Mouse (Mus musculus): Measurements from ENCODE around the gene Ptrh2. TPM values are rescaled to one million over a fixed set of nuclear protein-coding genes. Genes with fewer than 3 reads are reported as not detected.

Ptrh2 gene
- 1 to 10 TPM; 5.9 to 7.0 (median 6.3) TPM for total RNA-seq (2022)

DNA sequence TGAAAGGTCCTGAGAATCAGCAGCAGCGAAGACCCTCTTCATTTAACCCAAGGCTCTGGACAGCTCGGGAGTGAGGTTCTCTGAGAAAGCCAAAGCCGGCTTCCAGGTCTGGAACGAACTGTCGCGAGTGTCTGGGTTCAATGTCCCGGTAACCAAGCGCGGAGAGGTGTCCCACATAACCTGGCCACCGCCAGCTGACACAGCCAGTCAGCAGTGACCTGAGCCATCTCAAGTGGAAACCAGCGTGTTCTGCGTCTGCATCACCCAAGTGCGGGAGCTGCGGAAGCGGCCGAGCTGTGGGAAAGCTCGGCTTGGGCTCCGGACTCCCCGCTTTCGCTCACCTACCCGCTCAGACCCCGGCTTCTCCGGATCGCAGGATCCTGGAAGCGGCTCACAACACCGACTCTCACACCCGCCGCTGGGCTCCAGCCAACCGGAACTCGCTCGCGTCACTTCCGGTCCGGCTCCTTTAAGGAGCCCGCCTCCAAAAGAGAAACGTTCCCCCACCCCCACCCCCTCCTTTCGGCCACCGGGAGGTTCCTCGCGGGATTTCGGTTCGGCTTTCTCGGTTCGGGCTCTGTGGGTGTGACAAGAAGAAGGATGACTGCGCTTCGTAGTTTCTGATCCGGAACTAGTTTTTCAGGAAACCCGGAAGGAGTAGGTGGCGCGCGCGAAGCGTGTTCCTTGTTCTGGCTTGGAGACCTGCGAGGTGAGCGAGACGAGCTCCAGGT, at the start of gene Ptrh2, which contains the start of gene Vmp1:
Gene Ptrh2, plus strand, starts transcription at position 591 of the 731 bp plus-strand sequence.
Gene Vmp1, minus strand, starts transcription at position 442 of the 731 bp plus-strand sequence.
- DNase-seq (ENCODE audit: low spot score in 2 of 2), result peak; percentile 89 to 92

DNA sequence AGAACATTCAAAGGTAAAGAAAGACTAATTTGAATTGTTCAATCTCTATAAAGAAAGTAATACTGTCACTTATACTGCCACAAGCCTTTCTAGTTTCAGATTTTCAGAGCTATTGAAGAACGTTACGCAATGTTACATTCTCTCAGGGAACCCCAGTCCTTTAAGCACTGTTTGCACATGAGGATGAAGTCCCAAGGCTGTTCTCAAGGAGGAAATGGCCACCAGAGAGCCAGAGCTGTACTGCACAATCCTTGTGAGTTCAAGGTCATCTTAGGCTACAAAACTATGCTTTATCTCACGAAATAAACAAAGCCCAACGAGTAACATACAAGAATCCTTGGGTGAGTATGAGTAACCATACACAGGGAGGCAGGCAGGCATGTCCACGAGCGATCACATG, 49.4 kb upstream of the Ptrh2 start:
- DNase-seq (ENCODE audit: low spot score in 2 of 2), result no peak

DNA sequence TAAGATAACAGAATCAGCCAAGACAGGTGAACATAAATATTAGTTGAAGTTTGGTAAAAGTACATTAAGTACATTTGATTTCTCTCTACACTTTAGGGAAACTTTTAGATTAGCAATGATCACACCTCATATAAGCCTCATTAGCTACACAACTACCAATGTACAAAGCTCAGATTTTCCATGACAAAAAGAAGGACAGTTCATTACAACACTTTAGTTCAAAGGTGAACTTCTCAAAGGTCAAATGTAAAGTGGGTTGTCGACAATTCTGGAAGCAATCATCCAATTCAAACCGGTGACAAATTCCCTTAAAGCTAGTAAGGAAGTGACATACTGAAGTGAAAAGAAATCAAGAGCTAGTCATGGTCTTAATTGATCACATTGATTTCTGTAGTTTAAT, 46.1 kb upstream of the Ptrh2 start:
- DNase-seq (ENCODE audit: low spot score in 2 of 2), result no peak

DNA sequence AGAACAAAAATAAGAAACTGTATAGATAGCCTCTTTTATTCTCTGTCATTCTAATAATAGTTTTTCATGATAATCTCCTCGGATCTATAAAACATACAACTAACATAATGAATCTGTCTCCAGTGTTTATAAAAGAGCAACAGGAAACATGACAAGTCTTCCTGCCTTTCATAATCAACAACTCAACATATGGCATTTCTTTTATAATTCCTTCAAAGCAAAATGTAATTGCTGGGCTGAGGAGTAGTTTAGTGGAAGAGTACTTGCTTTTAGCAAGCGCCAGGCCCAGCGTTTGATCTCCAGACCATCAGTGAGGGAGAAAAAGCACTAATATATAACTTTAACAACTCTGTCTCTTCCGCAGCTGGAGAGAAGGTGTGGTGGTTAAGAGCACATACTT, 42.1 kb upstream of the Ptrh2 start:
- no peak for DNase-seq (ENCODE audit: low spot score in 2 of 2)

DNA sequence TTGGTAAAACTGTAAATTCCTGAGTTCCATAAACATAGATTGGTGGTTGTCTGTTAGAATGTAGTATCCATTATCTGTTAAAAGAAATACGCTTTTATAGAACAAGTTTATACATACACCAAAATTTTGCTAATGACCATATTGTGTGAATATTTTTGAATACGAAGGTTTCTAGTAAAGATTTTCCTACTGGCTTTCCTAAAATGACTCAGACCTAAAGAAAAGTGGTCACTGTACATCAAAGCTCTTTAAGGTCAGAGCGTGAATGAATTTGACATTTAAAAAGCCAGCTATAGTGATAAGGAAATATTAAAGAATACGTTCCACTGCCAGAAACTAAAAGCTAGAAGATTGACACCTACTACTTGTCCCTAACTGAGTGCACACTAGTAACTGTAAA, 39.2 kb upstream of the Ptrh2 start:
- no peak for DNase-seq (ENCODE audit: low spot score in 2 of 2)

DNA sequence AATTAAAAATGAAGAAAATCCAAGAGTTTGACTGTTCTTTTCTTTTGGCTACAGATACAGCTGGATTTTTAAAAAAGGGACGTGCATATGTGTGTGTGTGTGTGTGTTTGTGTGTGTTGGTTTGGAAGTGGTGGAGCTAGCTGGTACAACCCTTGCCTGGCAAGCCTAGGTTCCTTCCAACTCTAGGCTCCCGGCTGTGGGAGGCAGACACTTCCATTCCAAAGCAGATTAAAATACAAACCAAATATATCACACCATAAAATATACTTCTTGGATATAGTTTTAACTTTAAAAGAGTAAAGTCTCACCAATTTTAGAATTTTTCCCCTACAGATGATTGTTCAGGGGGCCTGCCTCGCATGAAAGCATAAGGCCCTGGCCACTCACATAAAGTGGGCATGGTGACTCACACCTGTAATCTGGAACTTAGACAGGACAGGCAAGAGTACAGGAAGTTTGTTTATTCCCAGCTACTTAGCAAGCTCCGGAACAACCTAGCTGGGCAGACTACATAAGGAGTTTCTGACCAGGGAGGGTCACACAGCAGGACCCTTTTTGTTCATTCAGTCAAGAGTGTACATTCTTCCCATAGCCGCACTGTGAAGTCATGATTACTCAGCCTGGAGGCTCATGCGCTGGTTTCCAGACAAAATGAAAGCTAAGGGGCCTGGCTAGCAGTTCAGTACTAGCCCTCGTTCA, 37.5 kb upstream of the Ptrh2 start:
- DNase-seq (ENCODE audit: low spot score in 2 of 2), result no peak

DNA sequence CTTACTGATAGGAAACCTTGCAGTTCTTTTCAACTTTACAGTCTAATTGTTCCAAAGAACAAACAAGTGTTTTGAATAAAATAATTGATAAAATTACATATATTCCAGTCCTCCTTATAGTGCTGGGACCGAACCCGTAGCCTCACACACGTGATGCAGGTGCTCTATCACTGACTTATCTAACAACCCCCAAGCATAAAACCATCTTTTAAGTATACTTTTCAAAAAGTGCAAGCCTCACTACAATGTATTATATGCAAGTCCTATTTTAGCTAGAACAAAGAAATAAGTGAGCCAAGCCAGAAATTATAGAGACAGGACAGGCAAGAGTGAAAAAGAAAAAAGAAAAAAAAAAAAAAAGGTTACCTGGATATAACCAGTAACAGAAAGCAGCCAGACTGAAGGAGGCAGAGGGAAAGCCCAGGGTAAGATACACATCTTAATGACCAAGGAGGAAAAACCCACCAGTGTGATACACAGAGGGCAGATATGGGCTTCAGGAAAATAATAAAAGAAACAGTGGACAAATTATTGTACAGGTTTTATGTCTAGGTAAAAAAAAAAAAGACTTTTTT, 36.8 kb upstream of the Ptrh2 start:
- DNase-seq (ENCODE audit: low spot score in 2 of 2), result no peak

DNA sequence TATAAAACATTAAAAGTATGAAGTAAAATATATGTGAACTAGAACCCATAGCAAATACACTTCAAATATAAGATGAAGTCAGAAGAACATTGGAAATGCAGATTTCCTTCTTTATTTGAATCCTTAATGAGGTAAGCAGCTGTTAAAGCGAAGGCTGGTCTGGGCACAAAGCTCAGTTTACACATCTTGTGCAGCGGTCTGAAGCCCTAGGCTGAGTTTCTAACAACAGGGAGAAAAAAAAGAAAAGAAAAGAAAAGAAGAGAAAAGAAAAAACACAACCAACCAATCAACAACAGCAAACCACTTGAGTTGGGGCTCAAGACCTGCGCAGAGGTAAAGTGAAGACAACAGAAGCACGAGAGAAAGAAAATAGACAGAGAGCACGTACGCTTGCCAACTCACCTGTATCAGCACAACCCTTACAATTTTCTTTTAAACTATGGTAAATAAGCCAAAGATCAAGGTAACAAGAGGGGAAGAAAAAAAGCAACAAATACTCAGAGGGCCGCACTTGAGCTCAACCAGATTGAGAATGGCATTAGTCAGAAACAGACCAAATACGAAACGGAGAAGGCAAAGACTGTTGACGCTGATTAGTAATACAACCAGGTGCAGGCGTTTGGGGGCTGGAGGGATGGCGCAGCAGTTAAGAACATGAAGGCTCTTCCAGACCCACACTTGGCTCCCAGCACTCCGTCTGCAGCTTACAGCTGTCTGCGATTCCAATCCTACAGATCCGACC, 35.9 kb upstream of the Ptrh2 start:
- no peak for DNase-seq (ENCODE audit: low spot score in 2 of 2)

DNA sequence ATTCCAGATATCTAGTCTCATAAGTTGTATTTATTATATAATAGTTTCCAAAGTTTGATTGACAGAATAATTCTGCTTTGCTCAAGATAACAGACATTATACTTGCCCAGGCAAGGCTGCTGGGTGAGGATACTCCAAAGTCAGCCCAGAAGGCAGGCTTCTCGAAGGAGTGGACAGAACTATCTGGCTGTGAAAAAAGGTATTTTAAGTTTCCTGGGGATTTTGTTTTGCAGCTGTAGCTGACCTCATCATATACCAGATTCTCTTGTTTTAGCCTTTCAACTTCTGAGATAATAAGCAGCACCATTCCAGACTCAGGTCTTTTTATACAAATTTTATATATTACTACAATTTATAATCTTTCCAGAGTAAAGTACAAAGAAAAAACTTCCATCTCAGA, 34.2 kb upstream of the Ptrh2 start:
- no peak for DNase-seq (ENCODE audit: low spot score in 2 of 2)

DNA sequence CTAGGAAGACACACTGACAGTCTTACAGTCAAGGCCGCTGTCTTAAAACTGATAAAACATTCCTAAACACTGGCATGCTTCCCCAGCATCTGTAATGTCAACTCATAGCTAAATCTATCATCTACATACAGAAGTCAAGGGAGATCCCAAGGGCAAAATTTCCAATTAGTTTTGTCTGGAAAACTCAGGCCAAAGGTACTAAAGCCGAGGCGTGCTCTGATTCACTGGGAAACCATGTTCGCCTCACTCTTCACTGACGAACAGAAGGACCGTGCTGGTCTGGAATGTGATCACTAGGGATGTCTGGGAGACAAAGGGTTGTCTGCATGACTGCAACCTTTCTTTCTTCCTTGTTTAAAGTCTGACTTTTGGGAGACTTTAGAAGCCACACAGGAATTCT, 33.1 kb upstream of the Ptrh2 start:
- no peak for DNase-seq (ENCODE audit: low spot score in 2 of 2)

DNA sequence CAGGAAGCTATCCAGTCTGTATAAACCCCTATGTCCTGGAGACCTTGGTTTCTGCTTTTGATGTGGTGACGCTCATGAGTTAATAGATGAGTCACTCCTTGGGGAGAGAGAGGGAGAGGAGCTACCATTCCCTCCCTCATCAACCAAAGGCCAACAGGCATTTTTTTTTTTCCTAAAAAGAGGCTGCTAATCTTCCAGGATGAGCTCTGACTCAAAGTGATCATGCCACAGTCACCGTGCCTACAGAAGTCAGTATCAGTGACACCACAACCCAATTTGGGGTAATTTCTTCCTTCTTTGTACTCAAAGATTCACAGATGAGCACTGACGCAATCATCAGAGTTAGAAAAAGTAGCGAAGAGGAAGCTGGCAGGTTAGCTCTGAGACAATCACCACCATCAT, 31.2 kb upstream of the Ptrh2 start:
- no peak for DNase-seq (ENCODE audit: low spot score in 2 of 2)

DNA sequence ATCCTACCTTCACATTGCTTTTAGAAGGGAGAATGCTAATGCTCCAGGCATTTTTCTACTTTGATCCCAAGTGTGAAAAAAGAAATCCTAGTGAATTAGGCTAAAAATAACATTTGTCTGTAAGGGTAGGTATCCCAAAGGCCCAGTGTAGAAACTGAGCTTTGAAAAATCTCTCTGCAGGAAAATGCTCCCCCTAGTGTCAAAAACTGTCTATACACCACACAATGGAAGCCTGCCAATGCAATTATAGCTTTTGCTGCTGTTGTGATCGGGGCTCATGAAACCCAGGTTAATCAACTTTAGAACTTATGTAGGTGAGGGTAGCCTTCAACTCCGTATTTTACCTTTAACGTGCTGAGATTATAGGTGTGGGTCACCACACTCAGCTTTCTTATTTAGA, 30.3 kb upstream of the Ptrh2 start:
- peak; percentile 7 to 20 for DNase-seq (ENCODE audit: low spot score in 2 of 2)

DNA sequence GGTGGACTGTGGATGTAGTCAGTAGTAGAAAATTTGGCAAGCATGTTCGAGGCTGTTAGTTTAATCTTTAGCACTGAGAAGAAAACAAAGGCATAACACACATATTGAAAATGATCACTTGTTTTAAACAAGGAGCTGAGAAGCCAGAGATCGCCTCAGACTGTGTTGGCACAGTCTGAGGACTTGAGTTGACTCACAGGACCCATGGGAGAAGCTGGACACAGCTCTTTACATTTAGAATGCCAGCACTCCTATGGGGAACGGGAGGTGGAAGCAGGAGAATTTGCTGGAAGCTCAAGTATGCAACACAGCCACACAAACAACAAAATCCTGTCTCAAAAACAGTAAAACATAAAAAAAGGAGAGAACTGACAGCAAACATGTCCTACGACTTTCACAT, 29.7 kb upstream of the Ptrh2 start:
- no peak for DNase-seq (ENCODE audit: low spot score in 2 of 2)

DNA sequence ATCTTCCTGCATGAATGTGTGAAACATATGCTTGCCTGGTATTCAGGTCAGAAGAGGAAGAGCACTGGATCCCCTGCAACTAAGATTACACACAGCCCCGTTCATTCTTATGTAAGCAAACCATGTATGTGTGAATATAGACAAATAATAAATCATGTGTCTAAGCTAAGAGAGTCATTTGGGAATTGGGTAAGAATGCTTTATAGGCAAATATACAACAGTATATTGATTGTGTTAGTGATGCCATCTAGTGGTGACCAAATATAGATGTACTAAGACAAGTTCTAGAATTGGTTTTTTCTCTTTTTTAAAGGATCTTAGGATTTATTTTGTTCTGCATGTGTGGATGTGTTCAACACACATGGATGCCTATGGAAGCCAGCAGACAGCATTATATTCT, 28.1 kb upstream of the Ptrh2 start:
- DNase-seq (ENCODE audit: low spot score in 2 of 2), result no peak

DNA sequence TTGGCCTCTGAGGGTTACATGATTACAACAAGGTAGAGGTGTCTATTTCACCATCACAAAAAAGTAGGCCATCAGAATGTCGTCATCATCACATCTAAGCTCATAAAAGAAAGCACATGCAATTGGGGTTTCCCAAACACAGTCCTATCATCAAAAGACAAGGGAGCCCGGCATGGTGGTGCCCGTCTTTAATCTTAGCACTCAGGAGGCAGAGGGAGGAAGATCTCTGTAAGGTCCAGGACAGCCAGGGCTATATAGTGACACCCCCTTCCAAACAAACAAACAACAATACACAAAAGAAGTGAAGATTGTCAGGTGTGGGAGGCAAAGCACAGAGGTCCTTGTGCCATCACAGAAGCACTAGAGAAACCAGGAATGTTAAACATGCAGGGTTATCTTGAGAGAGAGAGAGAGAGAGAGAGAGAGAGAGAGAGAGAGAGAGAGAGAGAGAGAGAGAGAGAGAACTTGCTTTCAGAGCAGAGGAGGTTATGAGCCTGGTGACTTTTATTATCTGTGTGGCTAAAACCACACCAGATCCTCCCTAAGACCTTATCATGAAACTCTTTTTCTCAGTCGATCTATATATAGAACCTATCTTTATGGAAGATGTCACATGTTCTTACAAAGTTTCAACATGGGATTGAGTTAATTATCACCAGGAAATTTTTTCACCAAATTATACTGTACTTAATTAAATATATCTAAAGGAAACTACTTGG, 26.8 kb upstream of the Ptrh2 start:
- no peak for DNase-seq (ENCODE audit: low spot score in 2 of 2)

DNA sequence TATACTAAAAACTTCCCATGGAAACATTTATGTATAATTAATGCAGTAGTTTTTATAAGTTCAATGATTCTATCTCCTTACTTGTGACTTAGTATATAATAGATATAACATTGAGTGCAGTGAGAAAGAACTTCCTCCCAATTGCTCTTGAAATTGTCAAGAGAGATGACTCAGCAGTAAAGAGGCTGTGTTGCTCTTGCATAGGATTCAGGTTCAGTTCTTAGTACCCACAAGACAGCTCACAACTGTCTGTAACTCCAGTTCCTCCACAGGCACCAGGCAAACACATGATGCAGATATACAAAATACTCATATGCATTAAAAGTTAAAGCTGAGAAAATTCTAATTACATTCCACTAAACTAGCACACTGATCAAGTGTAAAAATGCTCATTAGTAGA, 25.9 kb upstream of the Ptrh2 start:
- DNase-seq (ENCODE audit: low spot score in 2 of 2), result no peak

DNA sequence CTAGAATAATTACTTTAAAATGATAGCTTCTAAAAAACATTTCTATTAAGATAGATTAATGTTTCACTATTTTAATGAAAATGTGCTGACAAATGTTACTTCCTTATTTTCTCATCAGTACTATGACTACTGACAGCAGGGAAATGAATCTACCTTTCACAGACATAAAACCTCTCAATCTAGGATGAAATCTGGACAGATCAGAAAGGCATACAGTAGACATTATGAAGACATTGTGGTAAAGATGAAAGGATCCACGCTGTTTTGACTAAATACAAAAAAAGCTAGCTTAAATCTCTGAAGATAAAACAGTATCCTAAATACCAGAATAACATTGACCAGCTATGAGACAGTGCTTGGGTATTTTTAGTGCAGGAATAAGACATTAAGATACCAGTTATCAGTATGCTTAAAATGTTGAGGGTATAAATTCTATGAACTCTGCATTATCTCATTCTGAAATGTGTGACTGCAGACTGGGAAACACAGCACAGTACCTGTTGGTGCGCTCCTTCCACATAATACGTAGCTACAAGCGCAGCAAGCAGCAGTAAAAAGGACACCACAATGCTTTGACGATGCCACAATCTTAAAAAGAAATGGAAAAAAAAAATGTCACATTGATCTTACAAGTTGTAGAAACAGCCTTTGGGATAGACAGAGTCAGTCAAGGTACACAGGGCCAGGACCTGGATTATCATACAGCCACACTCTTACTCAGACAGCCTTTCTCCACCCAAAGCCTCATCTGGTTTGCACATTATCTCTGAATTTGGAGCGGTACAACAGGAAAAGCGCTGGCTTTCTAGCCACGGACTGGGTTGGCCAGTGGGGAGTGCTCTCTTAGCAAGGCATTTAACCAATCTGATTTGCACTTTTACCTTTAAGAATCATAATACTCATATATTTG, 20.5 kb upstream of the Ptrh2 start:
- DNase-seq (ENCODE audit: low spot score in 2 of 2), result no peak

DNA sequence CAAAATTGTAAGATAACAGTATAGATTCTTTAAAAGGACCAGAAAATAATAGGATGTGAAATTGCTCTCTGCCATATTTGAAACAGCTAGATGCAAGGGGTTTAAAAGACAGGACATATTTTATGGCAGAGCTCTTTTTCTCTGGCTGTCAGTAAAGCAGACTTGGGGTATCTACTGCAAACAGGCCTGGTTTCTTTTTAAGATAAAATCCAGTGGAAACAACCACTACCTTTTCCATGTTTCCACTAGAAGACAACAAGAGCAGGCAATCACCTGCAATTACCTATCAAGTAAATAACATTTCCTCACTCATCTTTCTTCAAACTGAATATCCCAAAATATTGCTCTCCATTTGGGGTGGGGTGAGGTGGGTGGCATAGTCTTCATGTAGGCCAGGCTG, 19.8 kb upstream of the Ptrh2 start:
- no peak for DNase-seq (ENCODE audit: low spot score in 2 of 2)

DNA sequence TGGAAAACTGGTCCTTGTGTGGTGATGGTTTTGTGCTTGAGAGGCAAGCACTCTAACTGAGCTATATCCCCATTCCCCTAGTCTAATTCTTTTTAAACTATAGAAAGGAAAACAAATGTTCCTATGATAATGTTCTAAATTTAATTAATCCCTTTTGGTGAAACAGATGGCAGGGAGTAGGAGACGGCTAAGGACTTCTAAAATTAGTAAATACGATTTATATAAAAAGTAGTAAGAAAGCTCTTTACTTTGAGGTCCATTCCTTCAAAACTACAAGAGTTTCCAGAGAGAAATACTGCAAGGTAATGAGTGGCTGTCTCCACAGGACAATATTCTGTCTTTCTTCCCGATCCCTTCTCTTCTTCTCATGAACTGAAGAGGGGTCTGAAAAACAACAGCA, 19.4 kb upstream of the Ptrh2 start:
- no peak for DNase-seq (ENCODE audit: low spot score in 2 of 2)

DNA sequence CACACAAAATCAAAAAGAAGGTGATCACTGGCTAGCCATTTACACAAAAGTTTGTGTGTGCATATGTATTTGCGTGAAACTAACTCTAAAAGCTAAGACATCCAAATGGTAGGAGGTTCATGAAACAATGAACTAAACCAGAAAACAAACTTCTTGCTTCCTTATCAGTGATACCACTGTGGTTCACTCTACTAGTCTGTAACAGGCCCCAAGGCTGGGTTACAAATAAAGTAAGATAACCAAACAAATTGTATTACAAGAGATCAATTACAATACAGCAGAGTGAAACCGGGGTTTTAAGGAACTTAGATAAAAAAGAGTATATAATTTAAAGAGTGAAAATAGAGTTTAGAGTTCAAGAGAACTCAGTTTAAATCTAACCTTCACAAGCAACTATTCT, 16.2 kb upstream of the Ptrh2 start:
- DNase-seq (ENCODE audit: low spot score in 2 of 2), result no peak

Measured in gastrocnemius, adult 8-10 months (tissue).